Mouse (Mus musculus) liver, adult (tissue): ENCODE measurements around the gene Tgif2lx1.
"Not testable (repeated sequence)": the region's sequence is repeated elsewhere in the genome, so short reads cannot be mapped to it uniquely, and the experiment has no call there.

Experiments used
- GATA4 ChIP-seq: IDR thresholded peaks from 2 replicates; pipeline ENCODE4 v1.6.1; 2014; ENCODE audit warnings: mild to moderate bottlenecking, low read length; ENCODE audit not compliant: insufficient replicate concordance

The Tgif2lx1 gene

DNA sequence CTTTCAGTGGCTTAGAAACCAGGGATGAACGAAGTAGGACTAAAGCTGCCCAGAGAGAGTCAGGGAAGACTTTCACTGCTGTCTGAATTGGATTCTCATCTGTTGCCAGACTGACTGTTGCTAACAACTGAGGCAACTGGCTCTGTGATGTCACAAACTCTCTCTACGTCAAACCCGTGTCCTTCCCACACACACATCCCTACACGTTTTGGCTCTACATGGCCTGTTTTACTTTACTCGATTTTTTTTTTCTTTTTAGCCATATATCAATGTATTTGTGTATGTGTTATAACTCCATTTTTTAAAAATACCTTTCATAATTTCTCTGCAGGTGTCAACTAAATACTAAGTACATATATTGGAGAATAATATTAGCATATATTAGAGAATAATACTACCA lies at the start of gene Tgif2lx1:
Gene Tgif2lx1, minus strand, starts transcription at position 101 of the 400 bp plus-strand sequence.
- not testable (repeated sequence) for TF ChIP-seq GATA4
